Mouse (Mus musculus): Measurements from ENCODE around the gene Mst1.

The Mst1 gene

GRCm38 (mm10) chr9:108080168-108080567, at the start of gene Mst1:
Gene Mst1 (plus strand): TSS chr9:108080436.
- DNase-seq: no peak

- DNase-seq: no peak
Observed at GRCm38 (mm10) chr9:108032126-108032525, 48.1 kb upstream of the Mst1 start.

GRCm38 (mm10) chr9:108035331-108036156, 44.7 kb upstream of the Mst1 start:
- peak; percentile 50 to 64 for DNase-seq

DNA sequence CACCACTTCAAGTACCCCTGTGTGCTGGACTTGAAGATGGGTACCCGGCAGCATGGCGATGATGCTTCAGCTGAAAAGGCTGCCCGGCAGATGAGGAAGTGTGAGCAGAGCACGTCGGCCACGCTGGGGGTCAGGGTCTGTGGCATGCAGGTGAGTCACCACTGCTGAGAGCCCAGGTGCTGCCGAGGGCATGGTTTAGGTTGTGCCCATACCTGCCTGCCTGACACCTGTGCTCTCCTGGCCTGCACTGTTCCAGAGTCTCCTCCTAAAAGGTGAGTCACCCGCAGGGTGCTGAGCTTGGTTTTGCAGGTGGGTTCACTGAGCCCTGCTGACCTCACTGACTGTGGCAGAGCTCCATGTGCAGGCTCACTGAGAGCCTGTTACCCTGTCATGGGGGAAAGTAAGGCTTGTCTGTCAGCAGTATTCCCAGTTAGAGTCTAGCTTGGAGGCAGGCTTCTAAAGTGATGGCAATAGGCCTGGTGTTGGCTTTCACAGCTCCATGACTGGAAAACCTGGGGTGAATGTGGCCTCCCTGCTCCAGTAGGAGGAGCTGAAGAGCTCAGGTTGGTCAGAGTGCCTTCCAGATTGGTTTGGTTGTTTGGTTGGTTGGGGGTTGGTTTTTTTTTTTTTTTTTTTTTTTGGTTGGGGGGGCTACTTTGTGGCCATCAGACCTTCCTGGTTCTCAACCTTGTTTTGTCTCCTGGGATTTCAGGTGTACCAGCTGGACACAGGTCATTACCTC, 35.3 kb upstream of the Mst1 start:
- no peak for DNase-seq

- no peak for DNase-seq
Observed at GRCm38 (mm10) chr9:108046582-108046981, 33.7 kb upstream of the Mst1 start.

DNA sequence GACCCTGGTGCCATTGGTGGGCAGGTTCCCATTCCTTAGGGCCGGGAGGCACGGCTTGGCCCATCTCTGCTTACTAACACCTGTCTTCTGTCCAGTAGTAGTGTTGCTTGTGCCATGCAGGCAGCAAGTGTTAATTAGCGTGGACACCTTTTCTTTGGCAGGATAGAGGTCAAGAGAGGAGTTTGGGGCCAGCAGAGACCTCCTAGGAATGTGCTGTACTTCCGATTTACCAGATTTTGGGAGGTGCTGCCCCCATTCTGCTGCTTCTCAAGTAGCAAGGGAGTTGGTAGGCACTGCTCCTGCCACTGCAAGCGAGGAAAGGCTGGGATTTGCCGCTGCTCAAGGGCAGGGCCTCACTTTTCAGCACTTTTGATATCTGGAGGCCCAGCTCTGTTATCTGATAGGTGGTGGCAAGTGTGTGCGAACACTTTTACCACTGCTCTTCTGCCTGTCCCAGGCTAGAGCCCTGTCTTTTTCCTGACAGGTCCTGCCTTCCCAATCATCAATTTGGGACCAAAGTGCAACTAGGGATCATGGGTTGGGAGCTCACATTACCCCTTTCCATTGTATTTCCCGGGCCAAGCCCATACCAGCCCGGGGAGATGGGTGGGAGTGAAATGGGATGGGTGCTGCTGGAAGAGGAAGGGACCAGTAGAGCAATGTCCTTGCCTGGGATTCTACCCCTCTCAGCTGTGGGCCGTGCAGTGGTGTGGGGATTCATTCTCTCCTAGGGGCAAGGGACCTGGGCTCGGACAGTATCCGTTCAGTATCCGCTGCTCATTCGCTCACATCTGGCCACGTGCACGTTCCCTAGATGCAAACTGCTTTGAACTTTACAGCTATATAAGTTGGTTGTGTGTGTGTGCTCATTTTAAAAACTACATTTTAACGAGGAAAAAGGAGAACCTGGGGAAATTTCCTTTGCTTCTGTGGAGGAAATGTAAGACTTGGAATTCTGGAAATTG, 32.4 kb upstream of the Mst1 start:
- DNase-seq: no peak

DNA sequence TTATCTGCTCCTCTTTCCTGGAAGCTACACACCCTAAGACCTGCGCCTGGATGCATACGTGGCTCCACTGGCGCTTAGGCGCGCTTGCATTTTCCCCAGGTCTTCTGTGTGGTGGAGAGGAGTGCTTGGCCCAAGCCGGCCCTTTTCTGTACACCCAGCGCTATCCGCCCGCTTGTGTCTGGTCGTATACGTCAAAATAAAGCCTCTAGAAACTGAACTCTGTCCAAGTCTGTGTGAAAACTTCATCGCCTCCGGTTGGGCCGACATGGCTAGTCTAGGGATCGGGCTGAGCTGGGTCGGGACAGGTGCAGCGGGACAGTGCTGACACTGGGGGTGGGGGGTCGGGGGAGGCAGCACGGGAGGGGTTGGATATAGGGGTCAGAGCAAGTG, 31.7 kb upstream of the Mst1 start:
- no peak for DNase-seq

- DNase-seq: peak; percentile 96 to 97
Observed at GRCm38 (mm10) chr9:108049016-108049455, 31.2 kb upstream of the Mst1 start, which contains the start of gene Gmppb. Gene Gmppb (plus strand): TSS chr9:108049242.

DNA sequence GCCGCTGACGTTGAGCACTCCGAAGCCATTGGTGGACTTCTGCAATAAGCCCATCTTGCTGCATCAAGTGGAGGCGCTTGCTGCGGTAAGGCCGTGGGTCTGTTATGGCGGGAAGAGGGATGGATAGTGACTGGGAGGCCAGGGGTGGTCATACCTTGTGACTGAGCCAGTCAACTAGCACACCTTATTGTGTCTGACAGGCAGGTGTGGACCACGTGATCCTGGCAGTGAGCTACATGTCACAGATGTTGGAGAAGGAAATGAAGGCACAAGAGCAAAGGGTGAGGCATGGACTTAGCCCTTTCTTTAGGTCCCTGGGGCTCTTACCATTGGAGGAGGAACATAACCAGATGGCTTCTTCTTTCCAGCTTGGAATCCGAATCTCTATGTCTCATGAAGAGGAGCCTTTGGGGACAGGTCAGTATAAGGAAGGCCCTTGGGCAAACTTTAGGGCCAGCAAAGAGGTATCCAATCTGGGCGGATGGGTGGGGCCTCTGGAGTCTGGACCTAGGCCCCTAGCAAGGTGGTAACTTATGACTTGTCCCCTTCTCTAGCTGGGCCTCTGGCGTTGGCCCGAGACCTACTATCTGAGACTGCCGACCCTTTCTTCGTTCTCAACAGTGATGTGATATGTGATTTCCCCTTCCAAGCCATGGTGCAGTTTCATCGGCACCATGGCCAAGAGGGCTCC, 30.5 kb upstream of the Mst1 start:
- no peak for DNase-seq

DNA sequence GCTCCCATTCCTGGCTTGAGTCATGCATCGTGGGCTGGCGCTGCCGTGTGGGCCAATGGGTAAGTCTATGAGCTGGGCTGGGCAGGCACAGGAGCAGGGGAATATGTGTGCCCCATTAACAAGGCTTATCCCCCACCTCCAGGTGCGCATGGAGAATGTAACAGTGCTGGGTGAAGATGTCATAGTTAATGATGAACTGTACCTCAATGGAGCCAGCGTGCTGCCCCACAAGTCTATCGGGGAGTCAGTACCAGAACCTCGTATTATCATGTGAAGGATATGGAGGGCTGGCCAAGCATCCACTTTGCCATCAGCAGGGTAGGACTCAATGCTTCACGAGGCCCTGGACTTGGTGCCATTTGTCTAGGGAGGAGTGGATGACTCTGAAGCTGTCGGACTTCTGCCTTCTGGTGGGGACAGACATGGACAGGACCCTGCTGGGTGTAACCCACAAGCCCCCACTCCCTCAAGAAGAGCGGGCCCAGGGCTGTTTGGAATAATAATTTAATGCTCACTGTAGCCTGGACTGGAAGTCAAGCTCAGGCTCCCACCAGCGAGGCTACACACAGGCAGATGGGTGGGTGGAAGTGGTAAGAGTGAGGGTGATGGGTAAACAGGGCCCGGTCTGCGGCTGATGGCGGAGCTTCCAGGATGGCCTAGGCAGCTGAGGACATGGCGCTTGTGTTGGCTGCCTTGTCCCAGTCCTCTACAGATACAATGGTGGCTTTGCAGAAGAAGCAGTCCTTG, 28.9 kb upstream of the Mst1 start:
- DNase-seq: no peak

DNA sequence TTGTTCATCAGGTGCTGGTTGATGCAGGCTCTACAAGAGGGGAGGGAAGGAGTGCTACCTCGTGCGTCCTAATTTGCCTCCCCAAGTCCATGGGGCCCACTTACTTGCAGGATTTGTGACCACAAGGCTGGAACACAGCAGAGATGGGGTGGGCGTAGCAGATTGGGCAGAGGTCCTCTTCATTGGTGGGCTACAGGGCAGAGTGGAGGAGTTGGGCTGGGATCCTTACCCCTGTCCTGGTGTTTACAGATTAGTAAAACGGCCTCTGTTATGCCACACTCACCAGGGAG, 28.4 kb upstream of the Mst1 start:
- DNase-seq: no peak

GRCm38 (mm10) chr9:108052411-108052810, 27.8 kb upstream of the Mst1 start:
- DNase-seq: no peak

DNA sequence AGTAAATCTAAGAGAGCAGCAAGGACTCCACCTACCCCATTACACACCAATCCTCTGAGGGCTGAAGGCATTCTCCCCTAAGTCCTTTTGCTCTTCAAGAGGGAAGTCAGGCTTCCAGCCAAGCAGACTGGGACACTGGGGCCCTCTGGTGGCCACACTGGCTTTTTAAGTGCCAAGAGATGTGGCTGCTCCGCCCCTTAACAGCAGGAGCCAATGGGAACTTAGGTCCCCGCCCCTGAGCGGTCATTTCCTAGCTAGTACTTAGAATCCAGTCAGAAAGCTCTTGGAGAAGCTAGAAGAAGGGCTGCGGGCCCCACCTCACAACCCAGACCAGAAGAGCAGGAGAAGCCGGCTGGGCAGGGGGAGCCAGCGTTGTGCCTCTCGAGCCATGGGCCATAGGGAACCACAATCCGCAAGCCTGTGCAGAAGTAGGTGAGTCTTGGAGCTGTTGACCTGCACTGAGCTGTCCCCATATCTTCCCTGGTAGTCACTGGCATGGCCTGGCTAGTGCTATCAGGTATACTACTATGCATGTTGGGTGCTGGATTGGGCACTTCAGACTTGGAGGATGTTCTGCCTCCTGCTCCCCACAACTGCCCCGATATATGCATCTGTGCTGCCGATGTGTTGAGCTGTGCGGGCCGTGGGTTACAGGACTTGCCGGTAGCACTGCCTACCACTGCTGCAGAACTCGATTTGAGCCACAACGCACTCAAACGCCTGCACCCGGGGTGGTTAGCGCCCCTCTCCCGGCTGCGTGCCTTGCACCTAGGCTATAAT, 27.2 kb upstream of the Mst1 start, which contains the start of gene Amigo3:
Amigo3 (plus strand) TSS at position 275 of the 780 bp plus-strand sequence.
- peak; percentile 96 to 98 for DNase-seq

- DNase-seq: no peak
Observed at GRCm38 (mm10) chr9:108053665-108054225, 26.5 kb upstream of the Mst1 start.

DNA sequence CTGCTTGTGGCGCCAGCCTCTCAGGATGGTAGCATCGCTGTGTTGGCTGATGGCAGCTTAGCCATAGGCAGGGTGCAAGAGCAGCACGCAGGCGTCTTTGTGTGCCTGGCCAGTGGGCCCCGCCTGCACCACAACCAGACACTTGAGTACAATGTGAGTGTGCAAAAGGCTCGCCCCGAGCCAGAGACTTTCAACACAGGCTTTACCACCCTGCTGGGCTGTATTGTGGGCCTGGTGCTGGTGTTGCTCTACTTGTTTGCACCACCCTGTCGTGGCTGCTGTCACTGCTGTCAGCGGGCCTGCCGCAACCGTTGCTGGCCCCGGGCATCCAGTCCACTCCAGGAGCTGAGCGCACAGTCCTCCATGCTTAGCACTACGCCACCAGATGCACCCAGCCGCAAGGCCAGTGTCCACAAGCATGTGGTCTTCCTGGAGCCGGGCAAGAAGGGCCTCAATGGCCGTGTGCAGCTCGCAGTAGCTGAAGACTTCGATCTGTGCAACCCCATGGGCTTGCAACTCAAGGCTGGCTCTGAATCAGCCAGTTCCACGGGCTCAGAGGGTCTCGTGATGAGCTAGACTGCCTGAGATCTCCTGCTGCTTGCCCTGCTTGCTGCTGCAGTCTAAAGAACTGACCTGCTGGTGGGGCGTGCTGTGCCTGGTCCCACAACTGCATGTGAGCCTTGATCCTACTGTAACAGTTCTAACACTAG, 25.8 kb upstream of the Mst1 start:
- no peak for DNase-seq

DNA sequence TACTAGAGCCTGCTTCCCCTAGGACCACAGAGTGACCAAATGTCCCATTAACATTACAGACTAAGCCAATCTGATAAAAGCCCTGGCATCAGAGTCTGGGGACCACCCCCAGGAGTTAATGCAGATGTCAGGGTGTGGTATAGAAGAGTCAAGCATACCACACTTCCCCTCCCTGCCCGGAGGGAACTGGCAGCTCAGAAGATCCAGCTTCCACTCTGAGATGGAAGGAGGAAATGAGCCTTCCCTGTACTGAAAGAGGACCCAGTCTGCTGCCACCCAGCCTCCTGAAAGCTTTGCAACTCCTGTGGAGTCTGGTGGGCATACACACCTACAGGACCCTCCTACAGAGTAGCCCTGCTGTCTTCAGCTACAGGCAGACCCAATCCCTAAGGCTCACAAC, 25.2 kb upstream of the Mst1 start:
- DNase-seq: no peak

DNA sequence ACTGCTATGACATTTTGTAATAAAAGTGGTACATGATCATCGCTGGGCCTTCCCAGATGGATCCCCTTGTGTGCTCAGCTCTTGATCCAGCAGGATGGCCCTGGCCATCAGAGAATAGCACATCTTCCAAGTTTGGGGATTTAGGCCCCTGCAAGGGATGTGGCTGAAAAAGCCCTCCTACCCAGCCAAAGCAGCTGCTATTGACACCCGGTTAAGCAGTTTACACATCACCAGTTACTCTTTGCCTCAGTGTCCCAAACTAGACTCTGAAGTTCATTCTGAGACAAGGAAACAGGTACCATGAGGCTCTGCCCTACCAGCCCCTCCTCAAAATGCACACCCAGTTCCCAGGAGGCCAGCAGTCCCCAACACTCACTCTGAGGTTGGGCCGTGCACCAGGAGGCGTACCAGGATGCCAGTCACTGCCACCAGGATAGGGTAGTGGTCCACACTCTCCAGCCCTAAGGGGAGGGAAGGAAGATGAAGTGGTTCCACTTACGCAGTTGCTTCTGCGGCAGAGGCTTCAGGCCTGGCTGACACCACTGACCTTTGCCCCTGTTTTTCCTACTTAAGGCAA, 24.5 kb upstream of the Mst1 start:
- no peak for DNase-seq

DNA sequence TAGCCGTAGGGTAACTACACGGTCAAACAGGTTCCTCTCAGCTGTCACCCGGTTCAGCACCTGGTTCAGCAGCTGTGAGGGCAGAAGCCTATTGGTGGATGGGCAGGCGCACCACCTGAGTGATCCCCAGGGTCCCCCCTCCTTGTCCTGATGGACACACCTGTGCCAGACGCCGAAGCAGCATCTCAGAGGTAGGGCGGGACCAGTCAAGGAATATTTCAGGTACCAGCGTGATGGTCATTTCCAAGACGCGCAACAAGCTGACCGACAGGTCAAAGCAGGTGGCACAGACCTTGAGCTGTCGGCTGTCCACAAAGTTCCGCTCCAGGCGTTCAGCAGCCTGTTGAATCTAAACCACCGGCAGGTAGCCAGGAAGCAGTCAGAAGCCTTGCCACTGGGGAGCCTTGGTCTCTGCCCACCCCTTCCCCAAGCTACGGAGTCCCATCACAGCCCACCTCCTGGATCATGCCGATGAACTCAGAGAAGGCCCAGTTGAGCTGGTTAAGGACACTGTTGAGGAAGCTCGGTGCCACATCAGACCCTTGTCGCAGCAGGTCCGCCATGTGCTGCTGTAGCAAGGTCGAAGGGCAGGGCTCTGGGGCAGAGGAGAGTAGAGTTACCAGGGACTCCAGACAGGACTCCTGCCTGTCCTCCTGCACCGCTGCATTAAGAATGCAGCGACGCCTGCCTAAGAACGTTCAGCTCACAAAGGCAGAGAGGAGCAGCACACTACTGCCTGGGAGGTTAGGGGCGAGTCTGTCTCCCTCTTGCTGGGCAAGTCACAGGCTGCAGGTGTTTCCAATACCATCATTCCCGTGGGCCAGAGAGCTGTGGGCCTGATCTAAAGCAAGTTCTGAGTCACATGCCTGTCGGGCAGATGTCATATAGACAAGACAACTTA, 23.6 kb upstream of the Mst1 start:
- DNase-seq: no peak

- no peak for DNase-seq
Observed at GRCm38 (mm10) chr9:108057262-108057562, 23.0 kb upstream of the Mst1 start.

All from B cell, adult 2 months (primary cell).